Mouse (Mus musculus) splenic B cell, adult 2 months (primary cell): ENCODE results near the gene Fam110a.

ENCODE experiments used
- DNase-seq: peaks from one replicate; pipeline ENCODE4 v3.0.0-alpha.2; 2011; ENCODE audit warnings: low read depth, low spot score
- H3K27me3 ChIP-seq: 2 replicates; pipeline ENCODE4 v1.6.1; 2012; ENCODE audit warnings: mild to moderate bottlenecking, low read length, moderate library complexity, mixed read lengths; ENCODE audit not compliant: control insufficient read depth, poor library complexity, insufficient read depth, severe bottlenecking
- H3K36me3 ChIP-seq: 2 replicates; pipeline ENCODE4 v1.6.1; 2012; ENCODE audit warnings: mild to moderate bottlenecking, low read length, moderate library complexity, mixed read lengths; ENCODE audit not compliant: control insufficient read depth, poor library complexity, insufficient read depth, severe bottlenecking

Fam110a gene

DNA sequence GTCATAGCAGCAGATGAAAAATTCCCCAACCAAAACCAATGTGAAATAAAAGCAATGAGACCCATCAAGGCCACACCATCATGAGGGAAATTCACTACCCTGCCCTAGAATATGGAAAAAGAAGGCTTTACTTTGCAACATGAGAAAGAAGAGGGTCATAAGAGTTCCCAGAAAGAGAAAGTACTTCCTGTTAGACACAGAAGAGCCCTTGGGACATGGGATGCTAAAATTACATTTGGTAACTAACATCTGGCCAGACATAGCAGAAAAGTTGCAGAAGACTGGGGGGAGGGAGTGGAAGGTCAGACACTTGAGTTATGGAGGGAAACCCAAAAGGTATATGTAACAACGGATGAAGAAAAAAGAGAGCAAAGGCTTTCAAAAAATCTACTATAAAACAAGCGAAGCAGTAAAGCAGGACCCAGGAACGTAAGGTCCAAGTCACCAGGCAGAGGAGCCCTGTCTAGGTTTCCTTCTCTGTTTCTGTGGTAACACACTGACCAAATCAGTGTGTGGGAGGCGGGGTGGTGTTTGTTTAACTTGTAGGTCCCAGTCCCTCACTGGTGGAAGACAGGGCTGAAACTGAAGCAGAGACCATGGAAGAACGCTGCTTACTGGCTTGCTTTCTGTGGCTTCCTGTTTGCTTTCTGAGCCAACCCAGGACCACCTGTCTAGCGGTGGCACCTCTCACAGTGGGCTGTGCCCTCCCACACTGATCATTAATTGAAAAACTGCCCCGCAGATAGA is 5.6 kb upstream of the Fam110a start:
- peak; percentile 38 for DNase-seq
- no peaks in the 10 kb centered on the region for H3K36me3 ChIP-seq
- no peaks in the 10 kb centered on the region for H3K27me3 ChIP-seq

- no peaks in the 10 kb centered on the region for H3K36me3 ChIP-seq
- H3K27me3 ChIP-seq: no peaks in the 10 kb centered on the region
- no peak for DNase-seq
Observed at GRCm38 (mm10) chr2:151984019-151984418, 4.0 kb upstream of the Fam110a start.

DNA sequence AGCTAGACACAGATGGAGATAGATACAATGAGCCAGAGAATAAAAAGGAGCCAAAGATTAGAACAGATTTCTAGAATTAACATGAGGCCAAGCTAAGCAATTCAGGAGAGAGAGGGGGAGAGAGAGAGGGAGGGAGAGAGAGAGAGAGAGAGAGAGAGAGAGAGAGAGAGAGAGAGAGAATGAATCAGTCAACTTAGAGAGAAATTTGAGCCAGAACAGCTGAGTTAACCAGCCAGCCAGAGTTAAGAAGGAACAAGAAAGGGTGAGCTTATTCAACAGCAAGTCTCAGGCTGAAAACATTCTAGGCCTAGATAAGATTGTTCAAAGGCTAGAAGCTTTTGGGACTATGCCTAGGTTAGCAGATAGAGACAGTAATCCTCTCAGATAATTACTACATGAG is 2.5 kb upstream of the Fam110a start:
- H3K36me3 ChIP-seq: no peaks in the 10 kb centered on the region
- no peaks in the 10 kb centered on the region for H3K27me3 ChIP-seq
- DNase-seq: no peak

- Histone ChIP-seq H3K36me3 (no peaks in the 10 kb centered on the region), H3K27me3 (no peaks in the 10 kb centered on the region)
- DNase-seq: no peak
Observed at GRCm38 (mm10) chr2:151981268-151981667, 1.2 kb upstream of the Fam110a start.

DNA sequence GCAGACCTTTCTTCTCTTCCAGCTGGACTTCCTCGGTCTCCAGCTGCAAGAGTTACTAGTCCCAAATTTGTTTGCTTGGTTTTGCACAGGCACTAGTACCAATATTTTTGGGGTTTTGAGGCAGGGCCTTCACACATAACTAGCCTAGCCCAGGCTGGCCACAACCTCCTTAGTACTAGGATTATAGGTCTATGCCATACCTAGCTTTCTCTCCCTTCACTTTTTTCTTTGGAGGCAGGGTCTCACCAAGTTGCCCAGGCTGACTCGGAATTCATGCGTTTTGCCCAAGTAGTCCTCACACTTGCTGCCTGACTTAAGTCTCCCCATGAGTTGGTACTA is 305 bp upstream of the Fam110a start:
- no peak for DNase-seq
- H3K36me3 ChIP-seq: no peaks in the 10 kb centered on the region
- no peaks in the 10 kb centered on the region for H3K27me3 ChIP-seq

- no peak for DNase-seq
- Histone ChIP-seq H3K36me3 (no peaks in the 10 kb centered on the region), H3K27me3 (no peaks in the 10 kb centered on the region)
Observed at GRCm38 (mm10) chr2:151978494-151978893, 1.5 kb downstream of the Fam110a start.

GRCm38 (mm10) chr2:151977689-151978440 is 2.2 kb downstream of the Fam110a start:
- peak; percentile 30 for DNase-seq
- H3K36me3 ChIP-seq: no peaks in the 10 kb centered on the region
- H3K27me3 ChIP-seq: no peaks in the 10 kb centered on the region

GRCm38 (mm10) chr2:151976067-151976466 is 4.0 kb downstream of the Fam110a start:
- DNase-seq: no peak
- Histone ChIP-seq H3K27me3 (no peaks in the 10 kb centered on the region), H3K36me3 (no peaks in the 10 kb centered on the region)

DNA sequence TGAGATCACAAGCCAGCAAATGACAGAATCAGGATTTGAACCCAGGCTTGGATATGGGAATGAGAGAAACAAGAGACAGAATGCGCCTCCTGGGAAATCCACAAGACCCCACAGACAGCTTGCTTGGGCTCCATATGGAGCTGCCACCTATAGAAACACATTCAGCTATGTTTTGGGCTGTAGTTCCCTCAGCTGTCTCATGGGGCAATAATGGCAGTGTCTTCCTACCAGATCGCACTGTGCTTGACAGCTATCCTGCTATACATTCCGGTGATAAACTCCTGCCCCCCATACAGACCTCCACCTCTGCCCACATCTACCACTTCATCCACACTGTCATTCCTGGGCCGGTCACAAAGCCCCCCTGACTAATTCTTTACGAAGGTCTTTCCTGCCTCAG is 4.7 kb downstream of the Fam110a start:
- Histone ChIP-seq H3K27me3 (no peaks in the 10 kb centered on the region), H3K36me3 (no peaks in the 10 kb centered on the region)
- peak; percentile 27 for DNase-seq

DNA sequence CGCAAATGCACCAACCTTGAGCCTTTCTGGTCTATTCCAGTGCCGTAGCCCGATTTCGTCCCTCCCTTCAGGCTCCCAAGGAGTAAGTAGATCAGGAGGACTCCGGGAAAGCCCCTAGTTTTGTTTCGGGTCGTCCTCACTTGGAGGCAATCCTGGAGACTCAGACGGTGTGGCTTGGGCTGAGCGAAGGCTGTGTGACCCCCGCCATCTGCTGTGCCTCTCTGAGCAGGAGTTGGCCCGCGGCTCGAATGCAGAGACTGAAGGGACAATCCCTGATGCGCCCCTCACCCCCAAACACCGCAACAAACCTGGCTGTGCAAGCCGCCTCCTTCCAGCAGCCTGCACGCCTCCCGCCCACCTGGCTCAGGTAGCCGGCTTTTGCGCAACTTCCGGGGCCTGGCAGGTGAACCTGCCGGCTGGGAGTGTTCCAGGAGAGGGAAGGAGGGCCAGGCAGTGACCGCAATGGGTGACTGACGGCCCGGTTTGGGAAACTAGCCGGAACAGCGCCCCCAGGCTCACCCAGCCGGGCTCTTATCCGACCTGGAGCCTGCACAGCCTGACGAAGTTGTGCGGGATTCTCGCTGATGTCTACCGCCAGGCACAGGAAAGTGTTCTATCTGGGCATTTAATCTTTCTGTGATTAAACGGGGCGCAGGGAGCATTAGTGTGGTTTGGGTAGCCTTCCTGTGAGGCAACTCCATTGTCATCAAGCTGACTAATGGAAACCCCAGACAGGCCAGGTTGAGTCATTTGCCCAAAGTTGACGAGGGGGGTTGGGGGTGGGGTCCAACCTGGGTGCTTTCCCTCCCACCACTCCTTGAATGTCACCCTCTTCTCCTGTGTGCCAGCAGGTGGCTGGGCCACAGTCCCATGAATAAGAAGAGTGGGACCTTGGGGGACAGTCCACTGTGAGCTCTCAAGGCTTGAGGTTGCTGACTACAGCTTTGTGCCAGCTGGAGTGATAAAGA is 6.1 kb downstream of the Fam110a start:
- Histone ChIP-seq H3K36me3 (no peaks in the 10 kb centered on the region), H3K27me3 (no peaks in the 10 kb centered on the region)
- DNase-seq: peak; percentile 50

DNA sequence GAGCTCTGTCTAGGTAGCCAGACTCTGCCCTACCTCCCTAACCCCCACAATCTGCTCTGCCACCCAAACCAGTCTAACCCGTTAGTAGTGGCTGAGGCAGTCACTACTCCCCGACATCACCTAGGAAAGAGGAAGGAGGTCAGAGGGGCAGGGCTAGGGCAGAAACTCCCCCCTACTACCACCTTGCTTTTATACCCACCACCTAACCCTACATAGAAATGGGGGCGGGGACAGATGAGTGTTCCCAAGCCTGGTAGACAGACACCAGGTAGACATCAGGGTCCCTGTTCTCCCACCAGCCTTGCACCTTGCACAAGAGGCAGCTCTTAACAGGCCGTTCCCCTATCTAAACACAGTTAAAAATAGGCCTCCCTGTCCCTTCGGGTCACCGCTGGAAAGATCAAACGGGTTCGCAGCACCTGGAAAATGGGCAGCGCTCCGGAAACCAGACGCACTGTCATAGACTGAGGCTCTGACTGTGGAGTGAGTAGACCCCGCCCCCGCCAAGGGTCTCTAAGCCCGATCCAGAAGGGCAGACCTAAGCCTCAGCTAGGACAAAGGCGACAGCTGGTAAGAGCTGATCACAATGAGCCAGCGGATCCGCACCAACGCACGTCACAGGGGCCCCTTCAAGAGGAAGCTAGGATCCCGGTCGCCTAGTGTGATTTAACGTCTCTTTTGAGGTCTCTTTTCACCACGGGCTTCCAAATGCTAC is 7.0 kb downstream of the Fam110a start:
- Histone ChIP-seq H3K27me3 (no peaks in the 10 kb centered on the region), H3K36me3 (no peaks in the 10 kb centered on the region)
- DNase-seq: peak; percentile 55

DNA sequence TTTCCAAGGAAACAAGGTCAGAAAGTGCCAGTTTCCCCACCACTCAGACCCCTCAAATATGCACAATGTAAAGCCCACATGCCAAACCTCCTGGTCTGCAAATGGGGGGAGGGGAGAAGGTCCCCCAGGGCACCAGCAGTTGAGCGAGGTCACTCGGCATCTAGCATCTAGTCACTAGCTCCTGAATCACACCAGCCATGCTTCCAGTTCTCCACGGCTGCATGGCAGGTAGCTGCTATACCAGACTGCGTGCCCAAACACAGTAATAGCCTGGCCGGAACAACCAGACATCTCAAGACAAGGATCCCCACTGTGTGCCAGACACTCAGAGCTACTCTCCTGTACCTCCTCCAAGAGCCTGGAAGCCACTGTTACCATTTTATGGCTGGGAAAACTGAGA is 8.3 kb downstream of the Fam110a start:
- DNase-seq: no peak
- Histone ChIP-seq H3K27me3 (no peaks in the 10 kb centered on the region), H3K36me3 (no peaks in the 10 kb centered on the region)

- no peaks in the 10 kb centered on the region for H3K27me3 ChIP-seq
- DNase-seq: peak; percentile 87
Observed at GRCm38 (mm10) chr2:151970191-151971172, 9.5 kb downstream of the Fam110a start.

More at GRCm38 (mm10) chr2:151970191-151971172, 9.5 kb downstream of the Fam110a start:
- H3K36me3 ChIP-seq: no peaks in the 10 kb centered on the region
